Mouse (Mus musculus): ENCODE data around the gene Ptp4a2.

- TF ChIP-seq POLR2A (IDR thresholded peaks at IDR 0.05; ENCODE audit: low read depth, low read length) (no peak), CTCF (IDR thresholded peaks at IDR 0.05; ENCODE audit: borderline replicate concordance, insufficient read depth, low read length) (no peak)
Observed at GRCm38 (mm10) chr4:129851861-129852260, 40.8 kb downstream of the Ptp4a2 start.

Data from embryonic fibroblast, embryonic 13.5 days (primary cell).